Mouse (Mus musculus) urinary bladder, adult 2 months (tissue): ENCODE results near the gene Gimap4. TPM values are rescaled to one million over a fixed set of nuclear protein-coding genes. Genes with fewer than 3 reads are reported as not detected.
A peak's percentile ranks its signal among the peaks of the same experiment; 100 is the strongest.

ENCODE experiments used
- DNase-seq: peaks from one replicate; pipeline ENCODE4 v3.0.0; 2022; ENCODE audit warnings: low spot score
- polyA plus RNA-seq: library from polyadenylated mRNA; depleted of rRNA; stranded (reverse); fragments of >200 nt; gene quantifications from 2 replicates; pipeline ENCODE4 v1.2.3, GENCODE M21; 2012; rRNA removed

Gimap4 gene
- 19.0 and 19.1 TPM in 2 replicates for polyA plus RNA-seq

- DNase-seq, result no peak
Observed at GRCm38 (mm10) chr6:48684319-48684718, at the start of gene Gimap4. Gimap4 (plus strand) TSS chr6:48684549.

- DNase-seq, result no peak
Observed at GRCm38 (mm10) chr6:48635105-48635504, 49.2 kb upstream of the Gimap4 start.

GRCm38 (mm10) chr6:48636515-48636914, 47.8 kb upstream of the Gimap4 start:
- no peak for DNase-seq

DNA sequence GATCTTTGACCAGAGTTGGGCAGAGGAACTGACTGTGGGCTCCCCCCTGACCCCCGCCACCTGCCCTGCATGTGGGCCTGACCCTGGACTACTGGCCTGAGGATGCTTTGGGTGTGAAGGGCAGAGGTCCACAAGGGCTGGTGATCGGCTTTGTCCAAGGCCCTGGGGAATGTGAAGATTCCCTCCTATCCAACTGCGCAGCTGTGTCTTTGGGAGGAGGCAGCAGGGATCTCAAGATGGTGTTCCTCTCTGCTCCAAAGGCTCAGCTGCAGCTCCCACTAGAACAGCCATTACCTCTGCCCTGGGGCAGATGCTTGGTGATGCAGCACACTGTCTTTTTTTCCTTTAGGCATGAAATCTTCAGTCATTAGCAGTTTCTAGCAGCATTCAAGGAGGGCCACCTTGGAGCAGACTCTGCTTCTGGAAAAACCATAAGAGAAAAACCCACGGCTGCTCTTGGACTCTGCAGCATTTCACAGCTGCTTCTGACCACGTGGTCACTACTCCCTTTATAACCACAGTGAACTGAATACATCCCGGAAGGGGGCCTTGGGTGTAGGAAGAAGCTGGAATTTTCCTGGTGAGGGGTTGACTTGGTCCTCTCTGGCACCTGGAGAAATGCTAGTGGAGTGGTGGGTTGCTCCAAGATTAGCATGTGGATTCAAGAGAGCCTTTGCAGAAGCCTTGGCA, 46.4 kb upstream of the Gimap4 start:
- peak; percentile 11 for DNase-seq

DNA sequence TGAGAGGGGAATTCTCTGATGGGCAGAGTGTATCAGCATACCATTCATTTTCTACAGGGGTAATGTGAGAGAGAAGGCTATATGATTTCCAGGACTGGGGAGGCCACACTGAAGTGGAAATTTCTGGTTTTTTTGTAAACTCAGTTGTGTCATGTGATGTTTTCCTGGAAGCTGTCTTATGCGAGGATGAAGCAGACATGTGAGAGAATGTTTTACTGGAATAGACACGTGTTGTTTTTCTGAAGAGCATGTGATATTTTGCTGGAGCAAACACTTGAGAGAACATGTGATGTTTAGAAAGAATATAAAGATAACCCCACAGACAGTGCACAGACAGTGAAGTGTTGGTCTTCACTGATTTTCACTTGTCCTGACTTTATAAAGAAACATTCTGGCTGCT, 45.8 kb upstream of the Gimap4 start:
- DNase-seq, result no peak

DNA sequence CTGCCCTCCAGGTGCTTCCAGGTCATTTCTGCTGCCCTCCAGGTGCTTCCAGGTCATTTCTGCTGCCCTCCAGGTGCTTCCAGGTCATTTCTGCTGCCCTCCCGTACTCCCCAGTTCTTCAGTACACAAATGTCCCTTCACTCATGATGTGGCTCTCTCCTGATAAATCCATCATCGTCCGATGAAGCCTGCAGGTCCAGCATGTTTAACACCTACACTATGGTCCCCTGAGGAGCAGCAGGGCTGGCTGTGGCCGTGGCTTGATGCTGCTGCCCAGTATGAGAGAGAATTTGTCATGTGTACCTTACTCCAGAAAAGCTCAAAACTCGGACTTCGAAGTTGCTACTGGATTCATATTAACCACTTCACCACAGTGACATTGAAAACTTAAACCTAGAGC, 43.0 kb upstream of the Gimap4 start:
- no peak for DNase-seq

GRCm38 (mm10) chr6:48642764-48643292, 41.5 kb upstream of the Gimap4 start:
- no peak for DNase-seq

- DNase-seq, result peak; percentile 41
Observed at GRCm38 (mm10) chr6:48645660-48646308, 38.6 kb upstream of the Gimap4 start.

DNA sequence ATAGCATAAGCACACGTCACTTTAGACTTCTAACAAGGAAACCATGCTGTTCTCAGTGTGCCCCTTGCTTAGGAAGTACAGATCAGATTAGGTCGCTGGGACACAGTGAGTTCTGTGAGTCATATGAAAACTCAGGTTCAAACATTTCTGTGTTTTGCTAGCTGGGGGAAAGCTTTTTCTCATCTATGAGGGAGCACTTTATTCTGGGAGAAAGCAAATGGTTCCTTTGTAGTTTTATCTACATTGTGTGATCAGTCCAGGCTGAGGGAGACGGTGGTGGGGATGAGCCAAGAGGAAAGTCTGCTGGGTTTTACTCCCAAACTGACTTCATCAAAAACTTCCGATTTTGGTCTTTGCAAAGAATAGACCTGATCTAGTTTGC, 38.0 kb upstream of the Gimap4 start:
- no peak for DNase-seq

DNA sequence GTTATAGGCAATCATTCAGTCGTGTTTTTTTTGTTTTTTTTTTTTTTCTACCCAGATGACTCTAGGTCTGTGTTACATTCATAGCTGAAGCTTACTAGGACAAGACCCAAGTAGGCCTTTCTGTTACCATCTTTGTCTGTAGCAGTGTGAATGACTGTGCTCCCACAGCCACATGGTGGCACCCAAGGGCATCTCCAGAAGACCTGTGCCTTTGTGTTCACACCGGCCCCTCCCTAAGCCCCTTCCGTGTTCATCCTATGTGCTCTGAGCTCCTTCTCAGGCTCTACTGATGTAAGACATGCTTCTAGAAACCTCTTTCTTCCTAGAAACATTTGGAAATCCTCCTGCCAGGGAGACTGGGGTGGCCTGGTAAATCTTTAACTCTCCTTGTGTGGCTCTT, 37.4 kb upstream of the Gimap4 start, which contains the start of gene Gimap8:
Gene Gimap8, plus strand, starts transcription at position 240 of the 400 bp plus-strand sequence.
- peak; percentile 16 for DNase-seq

DNA sequence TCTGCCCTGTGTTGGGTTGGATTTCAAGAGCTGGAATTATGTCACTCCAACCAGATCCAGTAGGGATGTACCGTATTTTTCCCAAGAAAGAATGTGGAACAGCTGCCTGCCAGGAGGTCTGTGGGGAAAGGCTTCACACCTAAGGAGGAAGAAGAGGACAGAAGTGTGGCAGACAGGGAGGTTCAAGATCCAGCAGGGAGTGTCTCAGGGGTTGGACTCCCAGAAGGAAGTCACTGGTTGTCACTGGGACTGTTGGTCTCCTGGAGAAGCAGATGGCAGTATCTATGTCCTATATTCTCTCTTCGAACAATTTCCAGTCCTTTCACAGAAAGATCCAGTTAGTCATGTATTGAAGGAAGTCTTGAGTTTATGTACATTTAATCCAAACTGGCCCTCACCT, 36.7 kb upstream of the Gimap4 start:
- no peak for DNase-seq

- DNase-seq, result no peak
Observed at GRCm38 (mm10) chr6:48648779-48649178, 35.6 kb upstream of the Gimap4 start.

- DNase-seq, result no peak
Observed at GRCm38 (mm10) chr6:48650041-48650440, 34.3 kb upstream of the Gimap4 start.

GRCm38 (mm10) chr6:48658721-48659120, 25.6 kb upstream of the Gimap4 start:
- DNase-seq, result no peak

DNA sequence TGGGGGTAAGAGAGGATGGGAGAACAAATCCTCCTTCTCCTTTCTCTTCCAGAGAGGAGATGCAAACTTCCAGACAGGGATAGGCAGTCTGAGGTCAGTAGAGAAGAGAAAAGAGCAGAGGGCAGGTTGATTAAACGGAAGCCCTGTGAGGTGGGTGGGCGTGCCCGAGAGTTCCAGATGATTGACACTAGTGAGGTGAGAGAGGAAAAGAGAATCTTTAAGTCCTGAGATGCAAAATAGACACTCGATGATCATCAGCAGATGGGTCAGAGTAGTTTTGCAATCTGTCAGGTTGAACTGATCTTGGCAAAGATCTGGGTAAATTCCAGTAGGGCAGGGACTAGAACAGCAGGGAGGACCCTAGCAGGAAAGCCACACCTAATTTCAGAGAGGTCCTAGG, 19.6 kb upstream of the Gimap4 start:
- no peak for DNase-seq

- DNase-seq, result no peak
Observed at GRCm38 (mm10) chr6:48665471-48665870, 18.9 kb upstream of the Gimap4 start.

DNA sequence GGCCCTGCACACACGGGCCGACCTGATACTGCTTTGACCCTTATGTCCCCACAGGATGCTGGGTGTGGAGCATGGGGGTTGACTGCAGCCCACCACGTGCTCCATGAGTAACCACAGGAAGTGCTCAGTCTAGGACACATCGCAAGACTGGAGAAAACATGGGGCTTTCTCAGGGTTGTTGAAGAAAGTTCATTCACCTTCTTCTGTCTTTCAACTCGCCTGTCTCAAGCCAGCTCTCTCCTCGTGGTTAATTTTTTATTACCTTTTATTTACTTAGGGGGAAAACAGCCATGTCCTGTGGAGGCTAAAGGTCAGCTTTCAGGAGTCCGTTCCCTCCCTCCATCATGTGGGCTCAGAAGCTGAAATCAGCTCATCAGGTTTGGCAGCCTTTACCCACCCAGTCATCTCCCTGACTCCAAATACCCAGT, 18.2 kb upstream of the Gimap4 start:
- no peak for DNase-seq

DNA sequence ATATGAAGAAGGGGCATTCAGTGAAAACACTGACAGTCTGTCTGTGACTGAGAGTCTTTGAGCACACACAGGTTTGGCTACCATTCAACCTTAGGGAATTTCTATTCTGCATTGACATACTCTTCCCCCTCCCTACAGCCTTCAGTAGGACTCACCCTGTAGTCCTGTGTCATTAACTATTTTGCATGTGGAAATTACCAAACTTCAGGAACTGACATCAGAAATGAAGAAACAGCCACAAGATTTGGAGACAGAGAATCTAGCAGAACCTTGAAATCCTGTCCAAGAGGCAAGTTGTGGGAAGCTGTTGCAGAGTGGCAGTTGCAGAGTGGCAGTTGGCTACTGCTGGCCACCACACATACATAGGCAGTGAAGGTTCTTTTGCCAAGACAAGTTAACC, 16.3 kb upstream of the Gimap4 start:
- DNase-seq, result no peak

DNA sequence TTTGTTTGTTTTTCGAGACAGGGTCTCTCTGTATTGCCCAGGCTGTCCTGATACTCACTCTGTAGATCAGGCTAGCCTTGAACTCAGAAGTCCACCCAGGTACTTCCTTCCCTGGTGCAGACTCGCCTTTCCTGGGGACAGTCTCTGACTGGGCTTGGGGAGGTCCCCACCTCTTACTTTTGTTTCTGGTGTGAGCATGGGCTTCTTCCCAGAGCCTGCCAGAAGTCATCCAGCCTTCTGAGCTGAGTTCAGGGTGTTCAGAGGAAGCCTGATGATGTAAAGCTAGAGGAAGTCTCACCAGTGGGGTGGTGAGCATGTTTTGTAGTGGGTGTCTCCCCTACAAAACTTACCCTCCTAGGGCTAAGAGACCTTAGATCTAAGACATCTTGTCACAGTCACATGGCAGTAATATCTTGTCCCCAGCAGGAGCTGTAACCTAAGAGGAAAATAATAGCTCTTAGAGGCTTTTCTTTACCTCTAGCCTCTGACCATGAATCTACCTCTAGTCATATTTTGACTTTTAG, 14.8 kb upstream of the Gimap4 start:
- DNase-seq, result no peak

DNA sequence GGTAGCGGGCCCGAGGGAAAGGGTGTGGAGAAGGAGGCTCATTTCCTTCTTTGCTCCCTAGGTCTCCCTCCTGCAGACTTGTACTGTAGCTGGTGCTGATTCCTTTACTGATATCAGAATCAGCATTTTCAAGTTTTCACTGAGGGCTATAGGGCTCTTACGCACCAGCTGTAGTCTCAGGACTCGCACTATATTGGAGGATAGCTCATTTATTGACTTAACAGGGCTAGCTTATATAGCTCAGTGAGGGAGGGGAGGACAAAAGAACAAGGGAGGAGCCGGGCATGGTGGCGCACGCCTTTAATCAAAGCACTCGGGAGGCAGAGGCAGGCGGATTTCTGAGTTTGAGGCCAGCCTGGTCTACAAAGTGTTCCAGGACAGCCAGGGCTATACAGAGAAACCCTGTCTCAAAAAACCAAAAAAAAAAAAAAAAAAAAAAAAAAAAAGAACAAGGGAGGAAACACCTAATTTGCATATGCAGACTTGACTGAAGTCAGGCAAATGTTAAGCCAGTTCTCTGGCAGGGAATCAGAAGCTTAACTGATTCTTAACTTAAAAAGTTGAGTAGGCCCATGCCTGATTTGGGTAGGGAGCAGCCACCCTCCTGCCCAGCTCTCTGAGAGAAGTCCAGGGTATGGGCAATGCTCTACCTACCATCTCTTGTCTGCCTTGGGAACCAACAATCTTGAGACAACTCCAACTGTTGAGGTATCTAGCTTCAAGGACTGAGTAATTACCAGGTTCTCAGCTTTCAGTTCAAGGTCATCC, 9.9 kb upstream of the Gimap4 start:
- DNase-seq, result no peak

GRCm38 (mm10) chr6:48675400-48675930, 8.9 kb upstream of the Gimap4 start:
- no peak for DNase-seq
